Mouse (Mus musculus): ENCODE data around the gene Ndufs7.

Gene Ndufs7

GRCm38 (mm10) chr10:80294788-80295303 lies 45.9 kb downstream of the Ndufs7 start:
- DNase-seq = no peak

GRCm38 (mm10) chr10:80295618-80296425 lies 46.9 kb downstream of the Ndufs7 start, which contains the start of gene Apc2:
TSS of gene Apc2 (plus strand) at chr10:80295977.
- peak; percentile 53 to 67 for DNase-seq

- DNase-seq = no peak
Measured at GRCm38 (mm10) chr10:80296824-80297223, 47.9 kb downstream of the Ndufs7 start.

- DNase-seq = no peak
Measured at GRCm38 (mm10) chr10:80297526-80298133, 48.7 kb downstream of the Ndufs7 start.

GRCm38 (mm10) chr10:80298571-80299281 lies 49.8 kb downstream of the Ndufs7 start:
- no peak for DNase-seq

GRCm38 (mm10) chr10:80299301-80299700 lies 50.4 kb downstream of the Ndufs7 start:
- DNase-seq = no peak

- no peak for DNase-seq
Measured at GRCm38 (mm10) chr10:80299824-80300223, 50.9 kb downstream of the Ndufs7 start.

GRCm38 (mm10) chr10:80300672-80301181 lies 51.8 kb downstream of the Ndufs7 start:
- no peak for DNase-seq

GRCm38 (mm10) chr10:80301256-80302081 lies 52.5 kb downstream of the Ndufs7 start:
- no peak for DNase-seq

- no peak for DNase-seq
Measured at GRCm38 (mm10) chr10:80302082-80302355, 53.1 kb downstream of the Ndufs7 start.

- no peak for DNase-seq
Measured at GRCm38 (mm10) chr10:80302471-80302881, 53.6 kb downstream of the Ndufs7 start.

GRCm38 (mm10) chr10:80304458-80304857 lies 55.5 kb downstream of the Ndufs7 start:
- DNase-seq = no peak

GRCm38 (mm10) chr10:80304862-80305261 lies 55.9 kb downstream of the Ndufs7 start:
- peak; percentile 47 to 58 for DNase-seq

All from spleen, adult 18-20 months (tissue).